Mouse (Mus musculus): ENCODE measurements at regions not wholly inside any gene's neighbourhood (a gene's known extent, or its start where the extent isn't known, plus 50 kb on each side); places are given as distances from the start of the nearest gene placed in this dataset.

DNA sequence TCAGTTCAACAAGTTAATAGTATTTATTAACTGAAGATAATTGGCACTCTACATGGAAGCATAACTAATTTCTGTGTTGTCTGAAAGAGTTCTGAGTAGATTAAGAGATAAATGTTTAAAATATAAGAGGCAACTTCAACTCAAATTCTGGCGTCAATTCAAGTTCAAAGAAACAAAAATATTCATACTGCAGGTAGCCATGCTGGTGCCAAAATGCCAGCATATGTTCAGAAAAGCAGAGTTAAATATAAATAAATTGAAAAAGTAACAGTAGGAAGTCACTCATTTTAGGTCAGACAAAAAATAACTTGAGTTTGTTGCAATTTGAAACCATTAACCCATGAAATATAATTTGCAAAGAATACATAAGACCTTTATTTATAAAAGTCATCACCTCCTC lies 1786.5 kb downstream of the Olfm4 start:
- no peak for ATAC-seq (ENCODE audit: insufficient number of reproducible peaks, low FRiP score, low TSS enrichment)

GRCm38 (mm10) chr14:81771826-81772225 lies 1787.9 kb downstream of the Olfm4 start:
- peak; percentile 61; the same call in 1 of the 2 replicates for ATAC-seq (ENCODE audit: insufficient number of reproducible peaks, low FRiP score, low TSS enrichment)

- ATAC-seq (ENCODE audit: insufficient number of reproducible peaks, low FRiP score, low TSS enrichment): no peak
Observed at GRCm38 (mm10) chr14:81788859-81789258, 1805.0 kb downstream of the Olfm4 start.

DNA sequence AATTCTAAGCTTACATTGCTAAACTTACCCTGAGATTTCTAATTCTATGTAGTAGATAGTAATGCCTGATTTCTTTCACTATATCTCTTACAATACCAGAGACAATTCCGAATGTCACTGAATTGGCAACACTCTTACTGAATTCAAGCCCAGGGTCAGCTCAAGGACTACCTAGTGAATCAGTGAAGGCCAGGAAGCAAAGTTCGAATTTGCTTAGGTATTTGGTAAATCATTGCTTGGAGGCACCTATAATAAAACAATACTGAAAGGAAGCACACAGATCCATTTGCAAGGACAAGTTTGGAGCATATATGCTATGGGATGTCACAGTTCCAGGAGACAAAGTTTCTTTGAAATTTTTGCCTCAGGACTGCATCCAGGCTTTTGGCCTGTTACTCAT lies 1839.9 kb downstream of the Olfm4 start:
- no peak for ATAC-seq (ENCODE audit: insufficient number of reproducible peaks, low FRiP score, low TSS enrichment)

- no peak for ATAC-seq (ENCODE audit: insufficient number of reproducible peaks, low FRiP score, low TSS enrichment)
Observed at GRCm38 (mm10) chr14:81858617-81859016, 1874.7 kb downstream of the Olfm4 start.

- ATAC-seq (ENCODE audit: insufficient number of reproducible peaks, low FRiP score, low TSS enrichment): no peak
Observed at GRCm38 (mm10) chr14:81870388-81870787, 1886.5 kb downstream of the Olfm4 start.
